Mouse (Mus musculus): Measurements from ENCODE around the gene Stpg3. TPM values are rescaled to one million over a fixed set of nuclear protein-coding genes. Genes with fewer than 3 reads are reported as not detected.

Gene Stpg3
- total RNA-seq, 4 experiments from 2014 or later: 0.23 to 0.82 (median 0.30) TPM; not detected in 1

DNA sequence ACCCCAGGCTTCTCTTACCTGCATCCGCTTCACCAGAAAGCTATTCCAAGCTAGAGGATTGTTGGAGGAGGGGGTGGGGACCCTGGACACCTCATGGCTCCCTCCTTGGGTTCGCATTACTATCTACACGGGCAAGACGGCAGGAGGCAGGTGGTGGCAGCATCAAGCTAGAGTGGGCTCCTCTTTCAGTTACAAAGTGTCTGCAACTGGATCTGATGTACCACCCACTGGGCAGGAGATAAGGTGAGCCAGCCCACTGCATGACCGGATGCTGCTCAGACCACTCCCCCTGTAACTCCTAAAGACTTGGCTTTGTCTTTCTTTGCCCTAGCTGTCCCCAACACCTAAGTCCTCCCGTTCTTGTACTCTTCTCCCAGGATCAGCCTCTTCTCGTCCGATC, 22.2 kb upstream of the Stpg3 start, which contains the start of gene Rnf224:
Gene Rnf224, minus strand, starts transcription at position 174 of the 400 bp plus-strand sequence.
- DNase-seq (ENCODE audit: low spot score in 2 of 2): no peak

DNA sequence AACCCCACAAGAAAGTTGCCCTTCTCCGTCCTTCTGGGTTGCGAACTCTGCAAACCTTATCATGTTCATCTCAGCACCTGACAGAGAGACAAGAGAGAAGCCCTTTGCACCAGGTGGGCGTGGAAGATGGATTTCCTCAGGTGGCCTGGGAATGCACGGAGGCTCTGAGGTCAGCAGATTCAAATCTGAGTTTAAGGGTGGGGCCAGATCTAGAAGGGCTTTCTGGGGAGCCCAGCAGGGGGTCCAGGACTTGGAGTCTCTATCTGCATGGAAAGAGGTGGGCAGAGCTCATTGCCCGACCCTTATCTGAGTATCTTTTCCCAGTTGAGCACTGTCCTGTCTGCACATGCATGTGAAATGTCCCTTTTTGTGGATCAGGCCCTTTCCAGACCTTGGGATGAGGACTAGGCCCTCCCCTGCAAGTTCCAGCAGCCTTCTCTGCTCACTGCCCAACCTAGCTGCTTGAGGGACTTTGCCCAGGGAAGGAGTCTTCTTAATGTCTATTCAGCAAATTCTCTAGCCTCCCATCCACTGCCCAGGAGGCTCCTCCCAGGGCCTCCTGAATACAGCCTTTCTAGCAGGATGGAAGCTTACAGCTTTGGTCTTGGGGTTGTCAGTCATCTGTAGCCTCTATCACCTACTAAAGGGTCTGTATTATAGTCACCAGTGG, 20.2 kb upstream of the Stpg3 start:
- DNase-seq (ENCODE audit: low spot score in 2 of 2): no peak

DNA sequence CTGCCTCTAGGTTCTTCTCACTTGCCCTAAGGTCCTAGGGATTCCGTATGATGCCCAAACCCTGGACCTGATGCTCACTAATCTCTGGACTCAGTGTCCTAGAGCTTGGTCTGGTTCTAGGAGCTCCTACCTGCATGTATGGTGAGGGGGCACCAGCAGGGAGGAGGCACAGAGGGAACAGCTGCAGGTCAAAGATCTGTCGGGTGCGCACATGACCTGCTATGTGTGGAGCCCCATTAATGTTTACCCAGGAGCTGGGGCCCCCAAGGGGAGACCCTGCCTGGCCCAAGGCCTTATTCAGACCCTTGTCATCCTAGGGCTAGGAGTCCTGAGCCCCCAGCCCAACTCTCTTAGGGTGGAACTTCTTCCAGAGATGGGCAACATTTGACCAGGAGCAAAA, 19.6 kb upstream of the Stpg3 start, which contains the start of gene Slc34a3:
Gene Slc34a3, minus strand, starts transcription at position 315 of the 400 bp plus-strand sequence.
- no peak for DNase-seq (ENCODE audit: low spot score in 2 of 2)

DNA sequence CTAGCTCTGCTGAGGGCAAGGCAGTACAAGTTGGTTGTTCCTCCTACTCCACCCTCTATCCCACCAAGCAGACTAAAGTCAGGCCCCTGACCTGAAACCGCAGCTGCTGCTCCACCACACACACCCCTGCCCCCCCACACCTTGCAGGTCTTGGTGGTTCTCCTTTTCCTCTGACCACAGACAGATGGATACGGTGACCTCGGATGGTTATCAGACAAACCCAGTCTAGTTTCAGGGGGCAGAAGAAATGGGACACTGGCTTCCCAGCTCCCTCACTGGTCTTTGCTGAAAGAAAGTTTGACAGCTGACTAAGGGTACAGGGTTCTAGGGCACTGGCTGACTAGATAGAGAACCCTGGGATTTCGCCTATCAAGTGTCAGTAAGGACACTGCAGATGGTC, 19.0 kb upstream of the Stpg3 start:
- DNase-seq (ENCODE audit: low spot score in 2 of 2): no peak

DNA sequence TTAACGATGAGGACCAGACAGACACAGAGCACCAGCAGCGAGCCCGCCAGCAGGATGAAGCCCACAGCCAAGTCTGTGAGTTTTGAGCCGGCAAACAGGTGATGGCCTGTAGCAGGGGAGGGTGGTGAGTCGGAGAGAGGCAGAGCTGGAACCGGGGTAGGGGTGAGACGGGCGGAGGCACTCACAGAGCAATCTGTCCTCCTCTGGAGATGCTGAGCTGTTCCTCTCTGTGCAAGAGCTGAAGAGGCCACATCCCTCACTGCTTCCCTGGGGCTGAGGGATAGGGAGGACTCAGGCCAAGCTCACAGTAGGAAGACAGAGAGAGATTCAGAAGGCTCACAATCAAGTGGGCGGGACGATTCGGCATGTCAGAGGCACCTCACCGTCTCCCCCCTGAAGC, 16.6 kb upstream of the Stpg3 start:
- DNase-seq (ENCODE audit: low spot score in 2 of 2): no peak

DNA sequence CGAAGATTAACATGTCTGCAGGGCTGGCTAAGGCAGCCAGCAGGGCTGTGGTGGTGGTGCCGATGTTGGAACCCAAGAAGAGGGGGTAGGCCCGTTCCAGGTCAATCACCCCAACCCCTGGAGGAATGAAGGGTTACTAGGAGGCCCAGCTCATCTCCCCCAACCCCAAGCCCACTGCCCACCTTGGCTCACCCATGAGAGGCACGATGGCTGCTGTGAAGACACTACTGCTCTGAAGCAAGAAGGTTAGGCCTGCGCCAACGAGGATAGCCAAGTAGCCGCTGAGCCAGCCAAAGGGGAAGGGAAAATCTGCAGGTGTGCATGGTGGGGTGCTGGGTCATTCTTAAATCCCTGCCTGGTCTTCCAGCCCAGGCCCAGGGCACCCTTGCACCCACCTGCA, 16.1 kb upstream of the Stpg3 start:
- no peak for DNase-seq (ENCODE audit: low spot score in 2 of 2)

DNA sequence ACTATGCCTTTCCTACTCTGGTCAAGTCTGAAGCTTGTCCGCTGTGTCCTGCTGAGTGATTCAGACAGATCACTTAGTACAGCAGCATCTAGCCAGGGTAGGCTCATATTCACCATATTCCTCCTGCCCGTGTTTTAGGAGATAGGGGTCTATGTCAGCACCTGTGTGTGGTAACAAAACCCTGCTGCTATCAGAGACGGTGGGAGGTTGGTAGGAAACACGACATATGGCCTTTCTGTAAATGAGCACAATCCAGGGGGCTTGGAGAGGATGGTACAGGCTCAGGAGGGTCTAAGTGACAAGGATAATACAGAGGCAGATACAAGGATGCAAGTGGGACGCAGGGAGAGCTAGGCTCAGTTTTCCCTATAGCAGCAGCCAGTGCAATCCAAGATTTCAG, 15.1 kb upstream of the Stpg3 start:
- DNase-seq (ENCODE audit: low spot score in 2 of 2): no peak

DNA sequence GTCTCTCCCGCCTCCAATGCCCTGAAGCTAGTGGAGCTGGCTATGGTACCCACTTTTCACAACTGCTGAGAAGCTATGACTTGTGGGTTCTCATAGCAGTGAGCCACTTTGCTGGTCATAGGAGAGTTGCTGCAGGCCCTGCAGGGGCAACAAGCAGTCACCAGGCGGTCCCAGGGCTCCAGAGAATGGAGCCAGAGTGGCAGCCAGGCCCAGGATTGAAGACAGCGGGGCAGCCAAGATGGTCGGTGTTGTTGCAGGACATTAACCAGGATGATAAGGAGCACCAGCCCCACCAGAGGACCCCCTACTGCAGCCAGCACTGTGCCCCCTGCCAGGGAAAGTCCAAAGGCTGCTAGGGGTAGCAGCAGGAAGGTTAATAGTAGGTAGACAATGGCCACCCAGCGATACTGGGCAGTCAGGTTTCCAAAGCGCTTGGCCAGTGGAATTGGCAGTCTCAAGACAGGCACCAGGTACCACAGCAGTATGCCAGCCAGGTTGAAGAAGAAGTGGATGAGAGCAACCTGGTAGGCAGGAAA, 14.6 kb upstream of the Stpg3 start:
- no peak for DNase-seq (ENCODE audit: low spot score in 2 of 2)

DNA sequence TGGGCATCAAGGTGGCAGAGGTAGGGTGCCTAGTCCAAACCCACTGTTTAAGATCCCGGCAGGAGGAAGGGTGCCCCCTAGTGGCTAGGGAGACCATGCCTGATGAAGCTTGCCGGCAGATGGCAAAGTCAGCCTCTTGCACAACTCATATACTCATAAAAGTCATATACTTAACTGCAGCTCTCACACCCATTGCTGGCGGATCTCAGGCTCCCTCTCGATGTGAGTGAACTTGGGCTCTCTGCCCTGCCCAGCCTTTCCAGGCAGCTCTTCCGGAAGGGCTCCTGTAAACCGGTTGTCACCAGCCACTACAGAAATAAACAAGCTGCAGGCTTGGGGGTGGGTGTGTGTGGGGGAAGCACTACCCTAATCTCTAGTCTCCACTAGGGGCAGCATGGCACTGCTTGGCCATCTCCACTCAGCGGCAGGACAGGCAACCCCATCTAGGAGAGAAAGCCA, 14.0 kb upstream of the Stpg3 start:
- DNase-seq (ENCODE audit: low spot score in 2 of 2): peak; percentile 56 to 83

DNA sequence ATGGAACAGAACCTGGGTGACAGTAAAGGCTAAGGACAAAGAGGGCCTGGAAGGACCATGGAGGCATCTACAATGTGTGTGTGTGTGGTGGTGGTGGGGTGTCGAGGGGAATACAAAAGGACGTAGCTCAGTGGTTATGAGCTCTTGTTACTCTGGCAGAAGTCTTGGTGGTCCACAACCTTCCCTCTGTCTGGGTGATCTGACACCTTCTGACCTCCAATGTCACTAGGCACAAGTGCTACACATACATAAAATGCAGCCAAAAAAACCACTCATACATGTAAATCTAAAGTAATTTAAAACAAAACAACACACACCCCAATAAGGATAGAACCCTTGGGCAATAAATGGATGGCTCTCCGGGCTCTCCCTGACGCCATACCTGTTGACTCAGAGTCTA, 13.0 kb upstream of the Stpg3 start:
- DNase-seq (ENCODE audit: low spot score in 2 of 2): no peak

DNA sequence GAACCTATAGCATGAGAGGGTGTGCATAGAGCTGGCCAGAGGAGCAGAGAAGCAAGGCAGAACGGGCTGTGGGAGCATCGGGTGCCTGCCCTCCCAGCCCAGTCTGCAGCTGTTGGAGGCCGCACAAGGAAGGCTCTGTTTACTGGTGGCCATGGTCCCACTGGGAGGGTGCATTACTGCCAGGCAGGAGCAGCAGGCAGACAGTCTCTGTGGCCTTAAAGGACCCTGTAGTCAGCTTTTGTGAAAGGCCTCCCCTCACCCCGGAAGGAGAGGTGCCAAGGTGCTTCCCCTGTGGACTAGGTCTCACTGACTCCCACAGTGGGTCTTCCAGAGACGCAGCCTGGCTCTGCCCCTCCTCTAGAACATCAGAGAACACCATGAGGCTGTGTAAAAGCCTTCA, 12.4 kb upstream of the Stpg3 start:
- peak in 1 of 2 experiments; percentile 76 for DNase-seq (ENCODE audit: low spot score in 2 of 2)

DNA sequence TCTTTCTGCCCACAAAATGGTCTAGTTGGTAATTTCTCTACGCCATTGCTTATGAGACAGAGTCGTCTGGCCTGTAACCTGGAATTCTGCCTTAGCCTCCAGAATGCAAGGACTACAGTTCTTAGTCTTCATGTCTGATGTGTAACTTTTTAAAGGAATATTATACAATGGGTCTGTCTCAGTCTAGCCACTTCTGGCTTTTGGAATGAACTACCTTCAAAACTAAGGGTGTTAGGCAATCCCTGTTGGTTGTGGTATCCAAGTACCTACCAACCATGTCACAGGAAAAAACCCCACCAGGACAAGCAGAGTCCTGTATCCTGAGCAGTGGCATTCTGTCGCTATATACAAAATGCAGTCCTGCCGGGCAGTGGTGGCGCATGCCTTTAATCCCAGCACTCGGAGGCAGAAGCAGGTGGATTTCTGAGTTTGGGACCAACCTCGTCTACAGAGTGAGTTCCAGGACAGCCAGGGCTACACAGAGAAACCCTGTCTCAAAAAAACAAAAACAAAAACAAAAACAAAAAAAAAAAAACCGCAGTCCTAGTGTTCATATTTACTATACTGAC, 11.5 kb upstream of the Stpg3 start:
- no peak for DNase-seq (ENCODE audit: low spot score in 2 of 2)

DNA sequence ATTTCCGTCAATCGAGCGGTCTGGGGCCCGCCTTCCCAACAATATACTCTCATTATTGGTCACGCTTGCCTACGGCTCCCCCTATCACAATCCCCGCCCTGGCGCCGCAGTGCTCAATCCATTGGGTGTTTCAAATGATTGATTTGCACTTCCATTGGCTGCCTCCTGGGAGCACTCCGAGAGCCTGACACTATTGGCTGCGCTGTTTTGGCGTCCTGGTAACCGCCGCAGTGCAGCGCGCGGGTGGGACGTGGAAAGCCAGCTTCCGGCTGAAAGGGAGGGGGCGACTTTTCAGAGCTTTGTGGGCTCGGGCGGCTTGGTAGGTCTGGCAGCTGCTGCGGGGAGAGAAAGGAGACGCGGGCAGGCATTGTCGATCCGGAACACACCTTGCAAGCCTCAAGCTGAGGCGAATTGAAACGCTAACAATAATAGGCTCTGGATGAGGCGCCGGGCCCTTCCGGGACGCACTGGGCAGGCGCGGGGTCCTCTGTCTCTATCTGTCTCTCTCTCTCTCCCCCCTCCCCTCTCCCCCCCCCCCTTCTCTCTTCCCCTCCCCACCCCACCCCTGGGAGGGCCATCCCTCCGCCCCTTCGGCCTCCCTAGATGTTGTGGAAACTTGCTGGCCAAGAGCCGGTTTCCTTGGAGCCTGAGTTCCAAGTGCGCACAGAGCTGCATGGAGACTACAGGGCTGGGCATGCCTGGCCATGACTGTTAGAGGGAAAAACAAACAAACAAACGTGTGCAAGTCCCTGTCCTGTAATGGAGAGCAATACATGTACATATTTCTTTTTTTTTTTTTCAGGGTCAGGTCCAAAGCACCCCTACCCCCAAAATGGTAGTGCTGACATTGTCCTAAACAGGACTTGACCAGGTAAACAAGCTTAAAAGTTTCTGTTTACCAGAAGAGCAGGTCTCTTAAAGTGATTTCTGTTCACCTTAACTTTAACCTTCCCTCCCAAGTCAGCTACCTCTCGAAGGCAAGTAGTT, 10.6 kb upstream of the Stpg3 start:
- DNase-seq (ENCODE audit: low spot score in 2 of 2): peak; percentile 95 to 100

DNA sequence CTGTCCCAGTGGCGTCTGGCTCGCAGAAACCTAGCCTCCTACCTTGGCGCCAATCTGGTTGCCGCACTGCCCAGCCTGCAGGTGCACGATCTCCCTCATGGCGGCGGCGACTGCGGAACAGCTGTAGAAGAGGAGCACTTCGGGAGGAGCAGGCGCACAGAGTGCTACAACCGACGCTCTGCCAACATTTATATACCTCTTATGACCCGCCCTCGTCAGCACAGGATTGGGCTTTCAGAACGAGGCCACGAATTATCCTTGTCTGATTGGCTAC, 10.0 kb upstream of the Stpg3 start, which contains the start of gene Tubb4b:
Gene Tubb4b, minus strand, starts transcription at position 211 of the 274 bp plus-strand sequence.
- DNase-seq (ENCODE audit: low spot score in 2 of 2): no peak

DNA sequence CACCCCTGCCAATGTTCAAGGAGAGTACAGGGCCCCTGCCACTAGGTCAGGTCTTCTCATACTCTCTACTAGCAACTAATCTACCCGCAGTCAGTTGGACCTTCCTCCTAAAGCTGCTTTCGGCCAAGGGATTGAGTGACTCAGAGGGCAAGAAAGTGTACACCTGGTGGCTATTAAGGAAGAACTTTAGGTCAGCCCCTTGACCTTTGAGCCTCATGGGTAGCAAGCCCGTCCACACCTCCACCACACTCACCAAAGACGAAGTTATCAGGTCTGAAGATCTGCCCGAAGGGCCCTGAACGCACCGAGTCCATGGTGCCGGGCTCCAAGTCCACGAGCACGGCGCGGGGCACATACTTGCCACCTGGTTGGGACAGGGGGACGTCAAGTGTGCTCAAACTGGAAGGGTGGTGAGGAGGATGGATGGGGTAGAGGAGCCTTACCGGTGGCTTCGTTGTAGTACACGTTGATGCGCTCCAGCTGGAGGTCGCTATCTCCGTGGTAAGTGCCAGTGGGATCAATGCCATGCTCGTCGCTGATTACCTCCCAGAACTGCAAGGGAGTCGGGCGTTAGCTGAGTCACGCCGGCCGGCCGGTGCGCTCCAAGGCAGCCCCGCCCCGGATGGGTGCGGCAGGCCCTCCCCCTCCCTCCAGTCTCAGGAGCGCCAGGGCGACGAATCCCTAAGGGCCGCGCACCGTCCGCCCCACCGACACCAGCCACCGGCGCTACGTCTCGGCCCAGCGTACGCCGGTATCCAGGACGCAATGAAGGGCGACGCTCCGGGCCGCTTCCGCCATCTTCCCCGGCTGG, 9.4 kb upstream of the Stpg3 start:
- peak in 1 of 2 experiments; percentile 83 for DNase-seq (ENCODE audit: low spot score in 2 of 2)

DNA sequence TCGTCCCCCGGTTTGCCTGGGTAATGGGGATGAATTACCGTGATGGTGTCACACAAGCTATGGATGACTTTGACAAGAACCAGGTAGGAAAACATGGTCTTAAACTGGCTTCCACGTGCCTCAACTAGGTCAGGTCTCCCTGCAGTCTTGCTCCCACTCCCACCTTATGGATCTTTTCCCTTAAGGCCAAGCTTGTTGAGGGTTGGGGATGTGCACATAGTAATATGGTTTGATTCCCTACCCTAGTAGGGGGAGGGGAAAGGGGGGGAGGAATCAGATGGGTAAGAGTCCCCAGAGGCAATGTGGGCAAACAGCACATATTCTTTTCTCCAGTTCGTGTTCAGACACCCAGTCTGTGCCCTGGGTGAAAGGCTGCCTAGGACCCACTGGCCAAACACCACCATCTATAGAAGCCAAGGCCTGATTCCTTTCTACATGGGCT, 6.9 kb upstream of the Stpg3 start:
- DNase-seq (ENCODE audit: low spot score in 2 of 2): no peak

DNA sequence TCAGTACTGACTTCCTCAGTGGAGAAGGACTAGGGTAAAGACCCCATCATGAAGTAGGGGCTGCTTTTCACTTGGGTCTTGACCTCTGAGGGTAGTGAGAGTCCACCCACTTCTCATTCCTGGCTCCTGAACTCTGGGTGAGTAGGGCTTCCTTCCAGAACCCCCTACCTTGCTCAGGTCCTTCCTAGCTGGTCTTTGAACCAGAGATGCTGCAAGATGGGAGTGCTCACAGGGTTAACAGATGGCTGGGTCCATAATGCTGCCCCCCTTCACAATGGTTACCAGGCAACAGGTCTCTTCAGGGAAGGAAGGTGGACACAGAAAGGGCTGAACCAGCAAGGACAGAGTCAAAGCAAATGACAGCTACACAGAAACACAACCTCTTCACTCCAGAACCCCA, 4.0 kb upstream of the Stpg3 start, which contains the start of gene Fam166a:
Gene Fam166a, plus strand, starts transcription at position 301 of the 400 bp plus-strand sequence.
- DNase-seq (ENCODE audit: low spot score in 2 of 2): no peak

DNA sequence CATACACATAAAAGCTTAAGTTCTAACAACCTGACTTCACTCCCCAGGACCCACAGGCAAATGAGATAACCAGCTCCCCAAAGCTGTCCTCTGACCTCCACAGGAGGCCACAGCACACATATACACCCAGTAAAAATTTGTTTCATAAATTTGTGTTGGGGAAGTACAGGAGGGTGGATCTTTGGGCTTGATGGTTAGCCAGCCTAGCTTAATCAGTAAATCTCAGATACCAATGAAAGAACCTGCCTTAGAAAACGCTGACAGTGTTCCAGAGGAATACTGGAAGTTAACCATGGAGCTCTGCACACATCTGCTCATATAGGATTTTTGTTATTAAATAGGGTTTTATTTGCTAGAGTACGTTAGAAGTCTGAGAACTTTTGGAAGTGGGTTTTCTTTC, 3.2 kb upstream of the Stpg3 start:
- DNase-seq (ENCODE audit: low spot score in 2 of 2): no peak

DNA sequence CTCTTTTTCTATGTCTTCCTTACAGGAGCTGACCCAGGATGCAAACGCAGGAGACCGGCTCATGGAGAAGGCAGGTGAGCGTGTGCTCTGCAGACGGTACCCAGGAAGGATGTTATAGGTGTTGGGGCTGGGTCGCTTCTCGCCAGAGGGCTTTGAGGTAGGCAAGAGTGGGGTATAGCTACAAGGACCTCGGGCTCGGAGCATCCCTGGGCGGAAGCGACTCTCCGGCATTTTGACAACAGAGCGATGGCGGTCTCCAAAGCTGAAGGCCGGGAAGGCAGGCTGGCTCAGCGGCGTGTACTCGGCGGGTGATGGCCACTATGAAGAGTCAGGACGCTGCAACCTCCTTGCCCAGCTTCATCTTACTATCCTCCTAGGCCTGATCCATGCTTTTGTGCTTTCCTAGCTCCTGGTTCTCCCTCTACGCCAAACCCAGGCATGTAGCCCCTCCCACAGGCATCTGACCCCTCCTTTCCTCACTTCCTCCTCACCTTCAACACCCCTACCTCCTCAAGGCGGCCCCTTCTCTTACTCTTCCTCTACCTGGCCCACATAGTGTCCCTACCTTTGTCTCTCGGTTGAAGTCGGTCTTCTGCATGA, 1.1 kb downstream of the Stpg3 start:
- DNase-seq (ENCODE audit: low spot score in 2 of 2): no peak

DNA sequence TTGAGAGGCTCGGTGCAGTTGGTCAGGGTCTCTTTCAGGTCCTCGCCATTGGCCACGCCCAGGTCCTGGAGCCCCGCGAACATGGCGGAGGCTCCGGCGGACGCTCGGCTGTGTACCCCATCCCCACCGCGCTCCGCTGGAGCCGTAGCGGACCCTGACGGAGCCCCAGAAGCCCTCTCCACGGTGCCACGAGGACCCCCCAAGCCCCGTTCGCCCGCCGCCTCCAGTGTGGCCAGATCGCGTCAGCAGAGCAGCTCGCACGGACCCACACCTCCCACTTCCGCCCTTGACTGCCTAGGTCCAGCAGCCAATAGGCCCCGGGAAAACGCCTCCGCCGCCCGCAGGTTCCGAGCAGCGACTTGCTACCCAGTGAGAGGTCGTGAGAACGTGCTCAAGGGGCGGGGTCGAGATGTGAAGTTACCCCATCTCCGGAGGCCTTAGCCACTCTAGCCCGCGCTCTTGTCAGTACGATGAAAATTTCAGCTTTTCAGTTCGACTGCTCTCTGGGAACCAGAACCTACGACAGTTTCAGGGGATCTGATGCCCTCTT, 3.2 kb downstream of the Stpg3 start, which contains the start of gene Nelfb:
Gene Nelfb, minus strand, starts transcription at position 369 of the 550 bp plus-strand sequence.
- peak; percentile 71 to 78 for DNase-seq (ENCODE audit: low spot score in 2 of 2)
